Mouse (Mus musculus) liver, embryonic 12.5 days (tissue): ENCODE measurements around the gene Rhoc. TPM values are rescaled to one million over a fixed set of nuclear protein-coding genes. Genes with fewer than 3 reads are reported as not detected.
"Not testable (repeated sequence)": the region's sequence is repeated elsewhere in the genome, so short reads cannot be mapped to it uniquely, and the experiment has no call there.

Experiments used
- ATAC-seq: fragments of 200-750 bp; cut with Nextera tagmentation; 2 replicates; pipeline ENCODE4 v1.8.0; 2017; ENCODE audit warnings: moderate number of reproducible peaks, mild to moderate bottlenecking, moderate library complexity
- H3K27ac ChIP-seq: fragments of 300-500 bp; sonication (generic); 2 replicates; pipeline ENCODE4 v1.5.1; 2016; ENCODE audit warnings: mild to moderate bottlenecking
- H3K27me3 ChIP-seq: fragments of 300-500 bp; sonication (generic); replicated peaks from 2 replicates; pipeline ENCODE4 v1.6.1; 2016; ENCODE audit warnings: mild to moderate bottlenecking, moderate library complexity
- H3K36me3 ChIP-seq: fragments of 300-500 bp; sonication (generic); 2 replicates; pipeline ENCODE4 v1.6.1; 2016; ENCODE audit warnings: mild to moderate bottlenecking, moderate library complexity
- H3K4me1 ChIP-seq: fragments of 300-500 bp; sonication (generic); 2 replicates; pipeline ENCODE4 v1.6.1; 2016
- H3K4me2 ChIP-seq: fragments of 300-500 bp; sonication (generic); 2 replicates; pipeline ENCODE4 v1.6.1; 2016; ENCODE audit warnings: mild to moderate bottlenecking, moderate library complexity
- H3K4me3 ChIP-seq: fragments of 300-500 bp; sonication (generic); 2 replicates; pipeline ENCODE4 v1.5.1; 2016; ENCODE audit warnings: mild to moderate bottlenecking, moderate library complexity
- H3K9ac ChIP-seq: fragments of 300-500 bp; sonication (generic); 2 replicates; pipeline ENCODE4 v1.6.1; 2016; ENCODE audit warnings: mild to moderate bottlenecking, moderate library complexity
- H3K9me3 ChIP-seq: fragments of 300-500 bp; sonication (generic); replicated peaks from 2 replicates; pipeline ENCODE4 v1.6.1; 2016; ENCODE audit warnings: mild to moderate bottlenecking, moderate library complexity
- WGBS: fragments of 180-500 bp; shearing (Covaris S2); methylation state at CpG from one replicate; pipeline ENCODE4 v1.1.7; 2016; ENCODE audit not compliant: insufficient replicate concordance; 5-methylcytosine and 5-hydroxymethylcytosine counted together
- polyA plus RNA-seq: library from polyadenylated mRNA; unstranded; fragments of >200 nt; fragmentation: Nextera tagmentation; extraction: Ambion mirVana; gene quantifications from 2 replicates; pipeline ENCODE4 v1.2.1, GENCODE M21; 2016

Rhoc gene
- polyA plus RNA-seq, 1 experiment from 2014 or later, result 28.1 TPM

DNA sequence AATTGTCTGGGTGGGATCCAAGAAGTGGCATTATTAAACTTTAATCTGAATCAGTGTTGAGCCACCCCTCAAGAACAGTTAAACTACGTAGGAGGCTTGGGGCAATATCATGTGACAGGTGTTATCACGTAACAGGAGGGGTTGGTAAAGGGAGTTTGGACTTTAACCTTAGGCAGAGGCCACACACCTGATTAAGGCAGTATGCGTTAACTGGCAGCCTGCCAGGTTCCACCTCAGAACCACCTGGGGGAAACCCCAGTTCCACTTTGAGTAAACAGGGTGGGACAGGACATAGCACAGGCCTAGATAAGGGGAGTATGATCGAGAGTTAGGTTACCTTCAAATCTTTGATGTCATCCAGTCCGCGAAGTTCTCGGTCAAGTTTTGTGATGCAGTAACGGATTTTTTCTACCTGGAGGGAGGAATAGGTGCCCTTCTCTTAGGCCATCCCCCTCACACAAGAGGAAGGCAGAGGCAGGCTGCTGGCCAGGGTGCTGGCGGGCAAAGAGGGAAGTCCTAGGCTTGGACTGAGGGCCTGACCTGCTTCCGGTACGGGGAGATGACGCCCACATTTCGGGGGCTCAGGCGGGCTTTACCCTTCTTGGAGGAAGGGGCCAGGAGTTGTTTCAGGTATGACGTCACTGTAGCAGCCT is 8.4 kb downstream of the Rhoc start:
- 70% methylated on average over 15 of the region's 15 CpGs for WGBS
- Histone ChIP-seq H3K4me2 (no peak overlapping the region), H3K4me3 (no peak overlapping the region), H3K4me1 (peaks cover 49% of the 10 kb centered on the region), H3K9ac (no peak overlapping the region), H3K27ac (peak overlapping the region; percentile 36; the same call in 1 of the 2 replicates), H3K27me3 (no peaks in the 10 kb centered on the region), H3K9me3 (no peaks in the 10 kb centered on the region), H3K36me3 (peaks cover 77% of the 10 kb centered on the region)
- ATAC-seq, result peak; percentile 41

DNA sequence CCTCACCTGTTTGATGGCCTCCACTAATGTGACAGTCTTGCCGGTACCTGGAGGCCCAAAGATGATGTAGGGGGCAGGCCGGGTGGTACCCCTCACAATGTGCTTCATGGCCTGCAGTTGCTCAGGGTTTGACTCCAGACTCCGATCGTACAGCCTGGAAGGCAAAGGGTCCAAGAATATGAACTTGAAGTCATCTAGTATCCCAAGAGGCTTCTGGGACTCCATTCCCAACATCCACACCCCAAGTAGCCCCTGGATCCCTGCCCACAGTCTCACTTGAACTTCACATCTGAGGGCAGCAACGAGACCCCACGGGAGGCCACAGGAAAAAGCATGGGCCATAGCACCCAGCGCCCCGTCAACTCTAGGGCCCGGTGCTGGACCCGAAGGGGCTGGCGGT is 12.5 kb downstream of the Rhoc start:
- H3K27me3 ChIP-seq, result no peaks in the 10 kb centered on the region
- no peak overlapping the region for H3K4me3 ChIP-seq
- no peak for ATAC-seq
- peaks cover 82% of the 10 kb centered on the region for H3K36me3 ChIP-seq
- no peak overlapping the region for H3K9ac ChIP-seq
- H3K4me2 ChIP-seq, result no peak overlapping the region
- no peak overlapping the region for H3K27ac ChIP-seq
- peaks cover 14% of the 10 kb centered on the region; the same call in 1 of the 2 replicates for H3K4me1 ChIP-seq
- no peaks in the 10 kb centered on the region for H3K9me3 ChIP-seq
- 87% methylated on average over 11 of the region's 11 CpGs for WGBS

GRCm38 (mm10) chr3:104801481-104801880 is 13.3 kb downstream of the Rhoc start:
- H3K9me3 ChIP-seq, result no peaks in the 10 kb centered on the region
- no peak overlapping the region for H3K9ac ChIP-seq
- H3K27me3 ChIP-seq, result no peaks in the 10 kb centered on the region
- peaks cover 74% of the 10 kb centered on the region for H3K36me3 ChIP-seq
- 0 out of 2 replicates have a peak, but pooled peaks cover 8% of the 10 kb centered on the region for H3K4me1 ChIP-seq
- H3K4me2 ChIP-seq, result no peak overlapping the region
- no peak overlapping the region for H3K27ac ChIP-seq
- 84% methylated on average over 6 of the region's 6 CpGs for WGBS
- no peak for ATAC-seq
- H3K4me3 ChIP-seq, result no peak overlapping the region

DNA sequence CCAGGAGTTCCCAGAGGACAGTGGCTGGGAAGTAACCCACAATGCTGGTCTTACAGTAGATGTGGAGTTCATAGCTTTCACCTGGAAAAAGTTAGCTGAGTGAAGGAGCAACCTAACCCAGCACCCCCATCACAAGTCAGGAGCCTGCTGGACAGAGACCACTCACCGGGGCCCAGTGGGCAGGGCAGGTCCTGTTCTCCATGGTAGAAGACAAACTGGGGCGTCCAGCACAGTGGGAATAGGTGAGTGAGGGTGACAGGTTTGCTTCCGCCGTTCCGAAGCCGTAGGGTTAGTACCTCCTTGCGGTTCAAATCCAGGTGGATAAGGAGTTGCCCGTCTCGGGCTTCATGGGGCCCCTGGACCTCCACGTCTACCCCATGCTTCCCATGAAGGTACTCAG is 16.1 kb downstream of the Rhoc start:
- whole genome bisulfite sequencing, result 80% methylated on average over 10 of the region's 10 CpGs
- no peak for ATAC-seq
- Histone ChIP-seq H3K36me3 (peaks cover 53% of the 10 kb centered on the region), H3K4me1 (no peaks in the 10 kb centered on the region), H3K4me3 (no peak overlapping the region), H3K4me2 (no peak overlapping the region), H3K9ac (no peak overlapping the region), H3K27me3 (no peaks in the 10 kb centered on the region), H3K9me3 (no peaks in the 10 kb centered on the region), H3K27ac (no peak overlapping the region)

DNA sequence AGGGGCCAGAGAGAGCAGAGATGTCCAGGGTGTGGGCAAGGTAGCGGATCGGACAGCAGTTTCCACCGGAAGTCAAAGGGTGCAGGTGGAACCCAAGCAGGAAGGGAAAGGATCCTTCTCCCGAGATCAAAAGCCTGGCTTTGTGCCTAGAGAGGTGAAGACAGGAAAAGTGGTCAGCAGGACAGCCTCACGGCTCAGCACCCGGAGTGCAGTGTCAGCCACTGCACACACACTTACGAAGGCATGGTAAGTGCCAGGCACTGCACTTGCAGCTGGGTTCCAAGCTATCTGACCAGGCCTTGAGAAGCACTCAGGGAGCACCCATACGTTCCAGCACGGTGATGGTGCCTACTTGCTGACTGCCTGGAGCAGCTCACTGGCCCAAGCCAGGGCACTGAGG is 17.4 kb downstream of the Rhoc start:
- 82% methylated on average over 9 of the region's 9 CpGs for WGBS
- H3K27me3 ChIP-seq, result no peaks in the 10 kb centered on the region
- H3K4me3 ChIP-seq, result no peak overlapping the region
- H3K27ac ChIP-seq, result no peak overlapping the region
- peaks cover 41% of the 10 kb centered on the region for H3K36me3 ChIP-seq
- no peak for ATAC-seq
- H3K4me2 ChIP-seq, result no peak overlapping the region
- no peaks in the 10 kb centered on the region for H3K9me3 ChIP-seq
- H3K4me1 ChIP-seq, result no peaks in the 10 kb centered on the region
- H3K9ac ChIP-seq, result no peak overlapping the region

GRCm38 (mm10) chr3:104811752-104812151 is 23.6 kb downstream of the Rhoc start:
- Histone ChIP-seq H3K9ac (no peak overlapping the region), H3K9me3 (no peaks in the 10 kb centered on the region), H3K4me3 (no peak overlapping the region), H3K4me2 (no peak overlapping the region), H3K27ac (no peak overlapping the region), H3K36me3 (no peaks in the 10 kb centered on the region), H3K4me1 (peaks cover 22% of the 10 kb centered on the region), H3K27me3 (no peaks in the 10 kb centered on the region)
- no peak for ATAC-seq
- 56% methylated on average over 3 of the region's 3 CpGs for WGBS

- no peak overlapping the region for H3K4me2 ChIP-seq
- H3K36me3 ChIP-seq, result no peaks in the 10 kb centered on the region
- H3K4me1 ChIP-seq, result peaks cover 27% of the 10 kb centered on the region
- H3K27ac ChIP-seq, result no peak overlapping the region
- no peak overlapping the region for H3K9ac ChIP-seq
- ATAC-seq, result no peak
- no peaks in the 10 kb centered on the region for H3K27me3 ChIP-seq
- 63% methylated on average over 4 of the region's 4 CpGs for WGBS
- no peak overlapping the region for H3K4me3 ChIP-seq
- H3K9me3 ChIP-seq, result no peaks in the 10 kb centered on the region
Observed at GRCm38 (mm10) chr3:104812254-104812653, 24.1 kb downstream of the Rhoc start.

GRCm38 (mm10) chr3:104813227-104813626 is 25.1 kb downstream of the Rhoc start:
- not testable (repeated sequence) for H3K9me3 ChIP-seq, ATAC-seq
- 82% methylated on average over 7 of the region's 7 CpGs for WGBS

DNA sequence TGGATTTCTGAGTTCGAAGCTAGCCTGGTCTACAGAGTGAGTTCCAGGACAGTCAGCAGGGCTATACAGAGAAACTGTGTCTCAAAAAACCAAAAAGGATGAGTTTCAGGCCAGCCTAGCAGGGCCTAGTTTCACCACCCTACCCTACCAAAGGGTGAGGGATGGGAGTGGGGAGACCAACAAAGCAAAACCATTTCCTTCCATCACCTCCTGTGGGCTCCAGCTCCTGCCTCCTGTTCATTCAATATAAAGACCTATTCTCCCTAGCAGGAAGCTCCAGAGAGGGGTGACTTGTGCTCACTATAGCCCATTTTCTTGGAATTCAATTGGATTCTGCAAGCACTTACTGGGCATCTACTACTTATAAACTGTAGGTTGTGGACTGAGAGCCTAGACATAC is 26.6 kb downstream of the Rhoc start:
- ATAC-seq, result no peak
- Histone ChIP-seq H3K4me3 (no peak overlapping the region), H3K9me3 (no peaks in the 10 kb centered on the region), H3K4me1 (peaks cover 47% of the 10 kb centered on the region), H3K27me3 (no peaks in the 10 kb centered on the region), H3K9ac (no peak overlapping the region), H3K4me2 (no peak overlapping the region), H3K36me3 (no peaks in the 10 kb centered on the region), H3K27ac (no peak overlapping the region)
- WGBS, result 86% methylated on average over 1 of the region's 1 CpGs

More at GRCm38 (mm10) chr3:104813227-104813626, 25.1 kb downstream of the Rhoc start:
- not testable (repeated sequence) for H3K27me3 ChIP-seq, H3K4me2 ChIP-seq, H3K27ac ChIP-seq, H3K4me3 ChIP-seq, H3K9ac ChIP-seq, H3K36me3 ChIP-seq
- H3K4me1 ChIP-seq, result peaks cover 34% of the 10 kb centered on the region

DNA sequence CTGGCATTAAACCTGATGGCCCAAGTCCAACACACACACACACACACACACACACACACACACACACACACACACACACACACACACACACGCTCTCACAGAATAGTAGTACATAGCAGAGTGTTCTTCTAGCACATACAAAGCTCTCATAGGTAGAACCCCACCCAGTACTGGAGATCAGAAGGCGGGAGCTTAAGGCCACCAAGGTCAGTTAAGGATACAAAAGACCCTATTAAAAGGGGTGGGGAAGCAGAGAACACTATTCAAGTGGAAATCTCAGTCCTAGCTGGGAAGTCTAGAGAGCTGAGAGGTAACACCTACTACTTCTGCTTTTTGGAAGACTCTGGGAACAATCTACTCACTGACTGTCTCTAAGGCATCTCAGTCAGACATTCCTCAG is 27.2 kb downstream of the Rhoc start:
- Histone ChIP-seq H3K4me3 (no peak overlapping the region), H3K27me3 (no peaks in the 10 kb centered on the region), H3K27ac (no peak overlapping the region), H3K9ac (no peak overlapping the region), H3K36me3 (peaks cover 2% of the 10 kb centered on the region), H3K4me1 (peaks cover 47% of the 10 kb centered on the region), H3K4me2 (no peak overlapping the region), H3K9me3 (no peaks in the 10 kb centered on the region)
- no peak for ATAC-seq
- WGBS, result 74% methylated on average over 2 of the region's 2 CpGs

DNA sequence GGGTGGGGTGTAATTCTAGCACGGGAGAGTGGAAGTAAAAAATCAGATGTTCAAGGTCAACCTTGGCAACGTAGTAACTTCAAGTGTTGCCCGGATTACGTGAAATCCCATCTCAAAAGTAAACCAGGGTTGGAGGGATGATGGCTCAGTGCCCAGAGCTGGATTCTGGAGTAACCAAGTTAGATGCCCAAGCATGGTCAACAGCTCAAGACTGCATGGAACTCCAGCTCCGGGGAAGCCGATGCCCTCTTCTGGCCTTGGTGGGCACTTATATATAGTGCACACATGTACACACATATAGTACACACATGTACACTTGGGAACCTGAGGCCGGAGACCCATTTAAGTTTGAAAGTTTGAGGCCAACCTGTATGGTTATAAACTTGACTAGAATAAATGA is 28.0 kb downstream of the Rhoc start:
- no peak for ATAC-seq
- Histone ChIP-seq H3K27me3 (no peaks in the 10 kb centered on the region), H3K9me3 (no peaks in the 10 kb centered on the region), H3K4me1 (peaks cover 47% of the 10 kb centered on the region), H3K9ac (no peak overlapping the region), H3K4me3 (no peak overlapping the region), H3K4me2 (no peak overlapping the region), H3K27ac (no peak overlapping the region), H3K36me3 (peaks cover 10% of the 10 kb centered on the region)
- WGBS, result 90% methylated on average over 7 of the region's 7 CpGs

GRCm38 (mm10) chr3:104817481-104817990 is 29.4 kb downstream of the Rhoc start:
- H3K9me3 ChIP-seq, result no peaks in the 10 kb centered on the region
- no peaks in the 10 kb centered on the region for H3K27me3 ChIP-seq
- peaks cover 41% of the 10 kb centered on the region for H3K4me1 ChIP-seq
- H3K4me3 ChIP-seq, result peak overlapping the region; percentile 80
- under 1% methylated on average over 46 of the region's 46 CpGs for WGBS
- H3K9ac ChIP-seq, result peak overlapping the region; percentile 84
- peak; percentile 58 for ATAC-seq
- H3K36me3 ChIP-seq, result peaks cover 22% of the 10 kb centered on the region
- H3K4me2 ChIP-seq, result peak overlapping the region; percentile 79
- peak overlapping the region; percentile 81 for H3K27ac ChIP-seq
